Mouse (Mus musculus) kidney, adult 8-10 months (tissue): ENCODE measurements around the gene Tyrobp.

Experiments
- DNase-seq, 2 experiments: peaks; one replicate each; pipeline ENCODE4 v3.0.0; 2022

Gene Tyrobp

DNA sequence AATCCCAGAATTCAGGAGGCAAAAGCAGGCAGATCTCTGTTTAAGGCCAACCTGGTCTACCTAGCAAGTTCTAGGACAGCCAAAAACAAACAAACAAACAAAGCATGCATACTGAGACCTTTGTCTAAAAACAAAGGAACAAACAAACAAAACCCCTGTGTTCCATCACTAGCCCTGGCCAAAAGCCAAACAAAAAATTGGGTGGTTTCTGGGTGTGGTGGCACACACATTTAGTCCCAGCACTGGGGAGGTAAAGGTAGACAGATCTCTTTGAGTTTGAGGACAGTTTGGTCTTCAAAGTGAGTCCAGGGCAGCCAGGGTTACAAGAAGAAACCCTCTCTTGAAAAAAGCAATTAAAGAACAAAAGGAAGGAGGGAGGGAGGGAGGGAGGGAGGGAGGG lies 15.8 kb downstream of the Tyrobp start:
- DNase-seq, result no peak

DNA sequence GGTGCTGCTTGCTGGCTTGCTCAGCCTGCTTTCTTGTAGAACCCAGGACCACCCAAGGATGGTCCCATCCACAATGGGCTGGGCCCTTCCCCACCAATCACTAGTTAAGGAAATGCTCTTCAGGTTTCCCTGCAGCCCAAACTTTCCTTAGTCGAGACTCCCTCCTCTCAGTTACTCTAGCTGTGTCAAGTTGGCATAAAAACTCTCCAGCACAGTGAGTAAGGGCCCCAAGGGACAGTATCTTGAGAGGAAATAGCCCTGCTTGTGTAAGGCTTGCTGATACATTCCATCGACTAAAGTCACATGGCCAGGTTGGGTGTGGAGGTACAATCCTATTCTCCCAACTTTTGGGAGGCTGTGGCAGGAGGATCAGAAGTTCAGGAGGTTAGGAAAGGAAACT lies 16.6 kb downstream of the Tyrobp start:
- DNase-seq, result no peak

DNA sequence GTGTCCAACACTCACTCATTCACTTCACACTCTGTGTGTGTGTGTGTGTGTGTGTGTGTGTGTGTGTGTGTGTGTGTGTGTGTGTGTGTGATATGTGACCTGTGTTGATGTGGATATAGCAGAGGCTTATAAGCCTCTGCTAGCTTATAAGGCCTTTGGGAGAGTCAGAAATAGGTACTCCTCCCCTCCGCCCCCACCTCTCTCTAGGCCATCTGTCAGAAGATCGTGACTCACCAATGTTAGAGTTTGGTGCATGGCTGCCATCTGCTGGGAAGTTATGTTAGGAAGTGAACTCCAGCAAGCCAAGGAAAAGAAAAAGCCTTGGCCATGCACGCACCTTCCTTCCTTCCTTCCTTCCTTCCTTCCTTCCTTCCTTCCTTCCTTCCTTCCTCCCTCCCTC lies 18.2 kb downstream of the Tyrobp start:
- peak; percentile 33 to 69 for DNase-seq

DNA sequence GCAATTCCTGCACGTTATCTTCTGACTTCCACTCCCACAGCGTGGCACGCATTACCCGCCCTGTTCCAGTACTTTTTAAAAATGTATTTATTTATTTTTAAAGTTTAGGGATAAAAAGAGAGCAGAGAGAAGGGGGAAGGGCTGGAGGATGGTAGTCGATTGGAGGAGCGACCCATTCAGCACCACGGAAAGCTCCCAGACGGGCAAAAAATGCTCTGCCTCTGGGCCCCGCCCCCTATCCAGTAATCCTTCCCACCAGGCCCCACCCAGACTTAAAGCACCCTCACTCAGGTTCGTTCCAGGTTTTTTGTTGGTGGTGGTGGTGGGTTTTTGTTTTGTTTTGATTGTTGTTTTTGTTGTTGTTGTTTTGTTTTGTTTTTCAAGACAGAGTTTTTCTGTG lies 20.7 kb downstream of the Tyrobp start:
- DNase-seq, result peak; percentile 38 to 59

DNA sequence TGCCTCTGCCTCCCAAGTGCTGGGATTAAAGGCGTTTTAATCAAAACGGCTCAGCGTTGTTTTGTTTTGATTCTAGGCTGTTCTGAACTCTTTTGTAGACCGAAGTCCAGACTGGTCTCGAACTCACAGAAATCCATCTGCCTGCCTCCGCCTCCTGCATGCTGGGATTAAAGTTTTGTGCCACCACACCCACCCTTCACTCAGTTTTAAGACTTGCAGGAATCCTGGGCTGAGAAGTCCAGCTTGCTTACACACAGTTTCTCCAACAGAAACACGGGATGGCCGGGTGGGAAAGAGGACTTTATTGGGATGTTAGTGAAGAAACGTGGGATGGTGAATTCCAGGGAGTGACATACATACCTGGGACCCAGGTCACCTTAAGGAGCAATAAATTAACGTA lies 21.1 kb downstream of the Tyrobp start:
- DNase-seq, result no peak

DNA sequence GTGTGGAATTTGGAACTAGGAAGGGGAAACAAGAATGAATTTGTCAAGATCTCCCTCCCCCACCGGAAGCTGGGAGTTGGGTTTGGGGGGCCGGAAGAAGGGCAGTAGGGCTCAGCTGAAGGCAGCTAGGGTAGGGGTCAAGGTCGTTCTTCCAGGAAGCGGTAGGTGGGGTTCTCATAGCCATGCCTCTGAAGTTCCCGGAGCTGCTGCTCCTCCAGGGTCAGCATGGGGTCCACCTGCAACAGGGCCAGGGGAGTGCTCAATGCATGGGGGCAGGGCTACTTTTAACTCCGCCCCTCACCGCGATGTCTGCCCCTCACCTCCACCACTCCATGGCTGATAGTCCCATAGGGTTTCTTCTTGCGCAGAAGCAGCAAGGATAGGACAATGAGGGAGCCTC lies 21.6 kb downstream of the Tyrobp start:
- no peak for DNase-seq

DNA sequence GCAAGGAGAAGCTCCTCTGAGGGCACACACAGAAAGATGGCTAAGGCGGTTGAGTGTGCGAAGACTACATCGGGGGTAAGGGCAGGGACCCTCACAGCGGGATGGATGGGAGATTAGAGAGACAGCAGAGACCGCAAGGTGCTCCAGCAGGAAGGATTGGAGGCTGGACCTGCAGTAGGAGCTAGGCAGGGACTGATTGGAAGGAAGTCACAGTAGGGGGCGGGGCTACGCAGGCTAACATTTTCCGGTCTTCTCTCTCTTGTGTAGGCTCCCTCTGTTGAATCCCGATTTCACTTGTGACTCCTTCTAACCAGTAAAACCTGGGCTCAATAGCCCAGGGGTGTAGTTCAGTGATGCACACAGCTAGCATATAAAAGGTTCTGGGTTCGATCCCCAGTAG lies 23.3 kb downstream of the Tyrobp start:
- DNase-seq, result no peak

DNA sequence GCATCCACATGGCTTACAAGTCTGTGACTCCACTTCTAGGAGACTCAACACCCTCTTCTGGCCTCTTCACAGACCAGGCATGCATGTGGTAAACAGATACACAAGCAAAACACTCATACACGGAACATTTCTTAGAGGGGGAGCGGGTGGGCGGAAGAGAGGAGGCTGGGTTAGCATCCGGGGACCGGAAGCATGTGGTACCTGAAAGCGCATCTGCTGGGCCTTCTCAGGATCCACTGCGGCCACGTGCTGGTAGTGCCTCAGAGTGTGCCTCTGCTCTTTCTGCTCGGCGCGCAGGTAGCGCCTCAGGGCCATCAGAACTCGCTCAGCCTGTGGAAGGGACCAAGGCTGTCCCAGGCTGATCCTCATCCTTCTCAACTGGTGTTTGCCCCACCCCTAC lies 26.2 kb downstream of the Tyrobp start:
- no peak for DNase-seq

DNA sequence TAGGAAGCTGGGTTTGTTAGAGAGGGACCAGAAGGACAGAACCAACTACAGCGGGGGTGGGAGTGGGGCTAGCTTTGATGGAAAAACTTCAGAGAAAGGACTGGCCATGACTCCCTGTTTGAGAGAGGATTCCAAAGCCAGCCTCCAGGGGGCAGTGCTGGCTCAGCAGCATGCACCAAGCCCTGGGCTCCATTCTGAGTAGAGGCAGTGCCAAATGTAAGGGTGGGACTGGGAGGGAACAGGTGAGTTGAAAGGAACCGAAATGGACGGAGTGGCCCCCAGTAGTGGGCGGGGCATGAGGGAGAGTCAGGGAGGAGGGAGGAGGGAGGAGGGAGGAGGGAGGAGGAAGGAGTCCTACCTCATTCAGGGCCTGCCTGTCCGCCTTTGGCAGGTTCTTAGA lies 27.1 kb downstream of the Tyrobp start:
- DNase-seq, result peak in 1 of 2 experiments; percentile 32

DNA sequence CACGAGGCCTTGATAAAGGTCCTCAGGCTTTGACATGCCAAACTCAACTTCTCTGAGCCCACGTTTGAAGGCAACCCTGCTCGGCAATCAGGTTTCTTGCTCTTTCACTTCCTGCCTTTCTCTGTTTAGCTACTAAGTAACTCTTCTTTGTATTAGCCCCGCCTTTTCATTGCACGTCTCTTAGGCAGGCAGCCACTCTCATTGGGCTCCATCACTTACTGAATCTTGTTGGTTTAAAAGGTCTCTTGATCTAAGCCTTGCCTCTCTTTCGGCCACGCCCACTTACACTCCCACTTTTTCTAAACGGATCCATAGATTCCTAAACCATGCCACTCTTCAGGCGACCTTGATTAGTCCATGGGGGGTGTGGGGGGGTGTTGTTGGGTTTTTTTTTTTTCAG lies 30.1 kb downstream of the Tyrobp start:
- no peak for DNase-seq

DNA sequence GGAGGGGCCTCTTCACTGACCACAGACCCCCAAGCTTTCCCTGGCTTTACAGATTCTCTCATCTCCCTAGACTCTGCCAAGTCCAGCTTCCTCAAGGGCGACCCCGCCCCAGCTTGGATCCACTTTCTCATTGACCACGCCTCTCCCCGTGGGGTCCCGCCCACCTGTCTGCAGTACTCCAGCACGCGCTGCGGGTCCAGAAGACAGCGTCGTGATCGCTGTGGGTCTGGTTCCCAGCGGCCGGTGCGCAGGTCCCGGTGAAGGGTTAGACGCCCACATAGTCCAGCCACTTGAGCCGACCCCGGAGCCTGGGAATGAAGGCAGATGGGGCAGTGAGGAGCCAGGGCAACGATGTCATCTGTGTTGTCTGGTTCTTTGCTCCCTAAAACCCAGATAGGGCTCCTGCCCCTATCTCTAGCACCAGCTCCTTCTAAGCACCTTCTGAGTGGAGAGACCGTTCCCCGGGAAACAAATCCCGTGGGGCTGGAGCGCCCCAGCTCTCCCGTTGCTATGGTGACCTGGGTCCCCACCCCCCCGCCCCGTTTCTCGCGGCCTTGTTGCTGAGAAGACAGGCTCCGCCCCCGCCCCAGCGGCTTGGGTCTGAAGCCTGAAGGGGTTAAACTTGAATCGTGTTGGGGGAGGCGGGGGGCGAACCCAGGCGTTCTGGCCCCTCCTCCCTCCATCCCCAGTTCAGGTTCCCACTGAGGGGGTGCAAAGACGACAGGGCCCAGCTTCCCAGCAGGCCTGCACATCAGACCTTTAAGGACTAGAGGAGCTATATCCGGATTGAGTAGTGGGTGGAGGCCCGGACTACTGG lies 30.8 kb downstream of the Tyrobp start:
- DNase-seq, result no peak

DNA sequence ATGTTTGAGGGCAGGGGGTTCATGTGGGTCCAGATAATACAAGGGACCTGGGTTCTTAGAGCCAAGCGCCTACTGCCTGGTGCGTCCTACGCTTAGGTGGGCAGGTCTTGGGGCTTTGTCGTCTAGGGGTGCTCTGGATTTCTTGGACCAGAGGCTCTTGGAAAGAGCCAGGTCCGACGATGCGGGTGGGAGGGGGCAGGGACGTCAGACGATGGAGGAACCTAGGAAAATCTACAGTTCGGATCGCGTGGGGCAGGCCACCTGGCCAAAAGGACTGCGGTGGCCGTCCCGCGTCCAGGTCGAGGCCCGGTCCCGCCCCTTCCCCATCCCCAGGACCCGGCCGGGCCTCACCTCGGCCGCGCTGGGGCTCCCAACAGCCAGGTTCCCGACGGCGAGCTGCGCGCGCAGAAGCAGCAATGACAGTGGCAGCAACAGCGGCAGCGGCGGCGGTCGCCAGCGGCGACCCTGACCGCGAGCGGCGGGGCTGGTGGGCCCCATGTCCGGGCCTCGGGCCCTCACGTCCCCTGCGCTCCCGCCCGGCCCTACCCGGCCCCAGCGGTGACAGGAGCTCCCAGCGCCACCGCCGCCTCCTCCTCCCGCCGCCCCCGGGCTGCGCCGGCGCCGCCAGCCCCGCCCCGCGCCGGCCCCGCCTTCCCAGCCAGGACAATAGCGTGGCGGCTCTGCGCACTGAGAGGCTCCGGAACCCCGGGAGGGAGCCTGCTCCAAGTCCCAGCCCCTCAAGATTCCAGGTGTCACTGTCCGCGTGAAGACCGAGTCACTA lies 31.6 kb downstream of the Tyrobp start, which contains the start of gene Aplp1:
Gene Aplp1, minus strand, starts transcription at position 565 of the 781 bp plus-strand sequence.
- DNase-seq, result peak; percentile 22 to 41

DNA sequence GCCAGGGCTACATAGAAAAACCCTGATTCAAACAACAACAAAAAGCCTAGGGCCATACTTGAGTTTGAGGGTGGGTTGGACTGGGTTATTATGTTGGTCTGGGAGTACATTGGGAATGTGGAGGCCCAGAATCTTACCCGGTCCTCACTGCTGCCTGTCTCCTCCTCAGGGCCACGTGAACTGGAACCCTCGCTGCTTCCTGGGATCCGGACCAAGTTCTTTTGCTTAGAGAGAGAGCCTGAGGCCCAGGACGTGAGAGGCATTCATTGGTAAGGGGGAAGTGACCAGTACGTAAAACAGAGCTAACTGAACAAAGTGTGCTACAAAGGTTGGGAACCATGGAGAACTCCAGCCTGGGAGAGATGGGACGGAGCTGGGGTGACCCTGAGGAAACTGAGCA lies 36.7 kb downstream of the Tyrobp start:
- DNase-seq, result no peak

DNA sequence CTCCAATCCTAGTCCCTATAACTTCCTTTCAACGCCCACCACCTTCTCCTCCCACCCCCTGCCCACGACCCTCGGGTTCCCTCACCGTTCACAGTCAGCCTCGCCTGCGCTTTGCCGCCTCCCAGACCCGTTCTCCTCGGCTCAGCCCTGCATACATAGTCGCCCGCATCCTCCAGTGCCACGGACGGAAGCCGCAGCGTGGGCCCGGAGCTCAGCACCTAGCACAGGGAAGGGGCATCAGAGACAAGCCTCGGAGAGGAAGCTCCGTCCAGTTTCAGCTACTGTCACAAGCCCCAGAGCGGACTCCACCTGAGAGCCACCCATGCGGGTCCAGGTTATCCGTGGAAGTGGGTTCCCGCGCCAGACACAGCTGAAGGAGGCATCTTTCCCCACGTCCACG lies 39.8 kb downstream of the Tyrobp start:
- no peak for DNase-seq

DNA sequence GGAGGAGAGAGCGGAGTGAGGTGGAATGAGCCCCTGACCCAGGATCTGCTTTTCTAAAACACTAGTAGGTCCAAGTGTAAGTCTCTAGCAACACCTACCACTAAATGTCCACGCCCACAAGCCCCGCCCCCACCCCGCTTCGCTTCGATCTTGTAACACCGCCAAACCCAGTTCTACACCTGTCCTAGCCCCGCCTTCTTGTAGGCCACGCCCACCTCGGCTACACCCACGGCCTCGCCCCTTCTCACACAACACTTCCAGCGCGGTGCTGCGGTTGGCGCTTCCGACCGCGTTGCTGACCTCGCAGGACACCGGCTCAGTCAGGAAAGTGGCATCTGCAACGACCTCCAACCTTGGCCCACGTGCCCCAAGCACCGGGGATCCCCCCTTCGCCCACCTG lies 40.2 kb downstream of the Tyrobp start:
- DNase-seq, result peak; percentile 53 to 59

DNA sequence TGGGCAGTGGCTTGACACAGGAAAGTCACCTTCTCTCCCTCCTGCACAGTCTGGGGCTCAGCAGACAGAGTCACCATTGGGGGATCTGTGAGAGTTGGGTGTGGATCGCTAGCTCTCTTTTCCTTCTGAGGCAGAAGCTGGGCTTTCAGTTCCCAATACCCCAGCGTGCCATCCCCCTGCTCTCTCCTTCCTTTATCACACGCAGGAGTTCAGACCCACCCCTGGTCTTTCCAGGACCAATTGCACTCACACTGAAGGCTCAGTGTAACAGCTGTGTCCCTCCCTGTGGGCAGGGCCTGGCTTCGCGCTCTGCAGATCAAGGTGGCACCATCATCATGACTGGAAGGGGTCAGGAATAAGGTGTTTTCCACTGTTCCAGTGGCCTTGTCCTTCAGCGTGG lies 40.7 kb downstream of the Tyrobp start:
- DNase-seq, result no peak

DNA sequence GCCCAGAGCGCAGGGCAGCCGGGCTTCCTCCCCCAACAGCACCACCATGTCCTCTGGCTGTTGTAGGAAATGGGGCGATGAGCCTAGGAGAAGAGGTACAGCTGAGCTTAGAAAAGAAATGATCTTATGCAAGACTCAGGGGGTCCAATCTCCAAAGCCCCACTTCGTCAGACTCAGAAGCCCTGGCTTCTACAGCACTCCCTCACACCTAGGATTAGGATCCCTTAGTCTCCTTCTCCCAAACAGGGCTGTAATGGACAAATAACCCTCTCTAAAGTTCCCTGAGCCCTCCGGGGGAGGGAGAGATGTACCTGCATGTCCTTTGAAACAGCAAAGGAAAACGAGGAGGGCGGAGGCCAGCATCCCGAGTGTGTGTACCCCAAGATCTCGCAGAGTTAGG lies 42.9 kb downstream of the Tyrobp start:
- DNase-seq, result no peak

DNA sequence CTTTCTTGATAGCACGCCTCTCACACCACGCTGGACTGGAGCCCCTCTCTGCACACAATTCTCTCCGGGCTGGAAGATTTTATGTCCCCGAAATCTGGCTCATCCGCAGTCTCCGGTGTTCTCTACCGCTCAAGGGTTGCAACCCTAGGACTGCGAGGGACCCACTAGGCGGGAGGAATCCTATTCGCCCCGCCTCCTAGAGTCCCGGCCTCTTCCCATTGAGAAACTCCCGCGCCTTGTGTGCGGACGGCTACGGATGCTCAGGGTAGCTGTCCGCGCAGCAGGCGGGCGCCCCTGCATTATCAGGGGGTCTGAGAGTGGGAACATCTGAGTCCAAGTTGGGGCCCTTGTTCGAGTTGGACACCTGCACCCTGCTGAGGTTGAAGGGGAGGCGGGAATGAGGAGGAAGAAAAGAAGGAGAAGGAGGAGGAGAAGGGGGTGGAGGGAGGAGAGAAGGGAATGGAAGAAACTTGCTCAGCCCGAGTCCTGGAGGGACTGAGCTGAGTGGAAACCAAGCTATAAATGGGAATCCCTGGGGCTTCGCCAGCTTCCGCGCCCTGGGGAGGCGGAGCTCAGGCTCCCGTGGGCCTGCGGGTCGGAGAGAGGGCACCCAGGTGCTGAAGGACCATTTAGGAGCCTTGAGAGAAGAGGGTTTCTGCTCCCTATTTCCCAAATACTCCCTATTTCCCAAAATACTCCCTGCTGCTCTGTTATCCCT lies 43.5 kb downstream of the Tyrobp start:
- no peak for DNase-seq

DNA sequence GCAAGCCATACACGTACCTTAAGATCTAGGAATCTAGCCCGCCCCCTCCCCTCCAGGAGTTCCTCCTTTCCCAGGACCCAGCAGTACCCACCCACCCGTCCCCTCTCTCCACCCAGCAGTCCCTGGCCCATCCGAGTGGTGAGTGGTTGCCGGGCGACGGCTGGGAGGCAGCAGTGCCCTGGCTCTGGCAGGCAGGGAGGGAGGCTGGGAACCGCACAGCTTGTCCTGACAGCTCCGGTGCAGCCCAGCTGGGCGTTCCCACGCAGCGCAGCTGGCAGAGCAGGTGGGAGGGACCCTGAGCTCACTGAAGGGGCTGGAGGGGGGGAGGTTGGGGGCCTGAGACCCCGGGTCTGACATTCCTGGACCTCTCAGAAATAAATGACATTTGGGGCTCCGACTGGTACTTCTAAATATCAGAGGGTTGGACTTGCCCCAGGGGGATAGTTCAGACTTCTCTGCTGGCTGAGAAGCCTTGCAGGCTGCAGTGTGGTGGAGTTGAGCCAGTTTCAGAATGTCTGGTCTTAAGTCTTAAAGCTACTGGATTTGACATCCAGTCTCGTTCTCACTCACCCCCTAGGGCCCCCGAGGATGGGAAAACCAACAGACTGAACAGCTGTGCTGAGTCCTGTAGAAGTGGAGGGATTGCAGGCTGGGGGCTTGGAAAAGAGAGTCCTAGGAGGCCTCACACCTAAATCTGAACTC lies 44.2 kb downstream of the Tyrobp start, which contains the start of the genes Kirrel2 and Nphs1:
Gene Kirrel2, minus strand, starts transcription at position 62 of the 702 bp plus-strand sequence.
Gene Nphs1, plus strand, starts transcription at position 687 of the 702 bp plus-strand sequence.
- no peak for DNase-seq

DNA sequence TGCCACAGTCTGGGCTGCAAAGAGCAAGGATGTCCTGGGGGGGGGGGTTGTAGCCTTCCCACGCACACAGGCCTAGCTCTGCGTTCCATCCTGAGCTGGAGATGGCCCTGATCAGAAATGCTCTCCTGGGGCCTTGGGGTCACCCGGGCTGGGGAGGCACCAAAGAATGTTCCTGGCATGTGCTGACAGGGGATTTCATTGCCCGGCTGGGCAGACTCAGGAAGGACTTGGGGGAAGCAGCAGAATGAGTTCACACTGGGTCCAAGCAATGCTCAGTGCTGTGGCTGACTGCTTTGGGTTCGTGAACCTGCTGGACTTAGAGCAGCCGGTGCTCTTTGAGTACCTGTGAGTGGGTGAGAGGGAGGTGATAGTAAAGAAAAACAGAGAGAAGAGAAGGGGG lies 45.9 kb downstream of the Tyrobp start:
- no peak for DNase-seq

DNA sequence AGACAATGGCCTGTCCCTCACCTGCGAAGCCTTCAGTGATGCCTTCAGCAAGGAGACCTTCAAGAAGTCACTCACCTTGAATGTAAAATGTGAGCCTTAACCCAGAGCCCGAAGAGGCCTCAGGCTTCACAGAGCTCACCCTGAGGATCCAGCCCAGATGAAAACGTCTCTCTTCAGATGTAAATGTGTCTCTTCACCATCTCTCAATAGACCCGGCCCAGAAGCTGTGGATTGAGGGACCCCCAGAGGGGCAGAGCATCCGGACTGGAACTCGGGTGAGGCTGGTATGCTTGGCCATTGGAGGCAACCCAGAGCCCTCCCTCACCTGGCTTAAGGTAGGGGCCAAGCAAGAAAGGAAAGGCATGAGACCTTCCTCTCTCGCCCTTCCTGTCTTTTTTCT lies 50.0 kb downstream of the Tyrobp start:
- no peak for DNase-seq

DNA sequence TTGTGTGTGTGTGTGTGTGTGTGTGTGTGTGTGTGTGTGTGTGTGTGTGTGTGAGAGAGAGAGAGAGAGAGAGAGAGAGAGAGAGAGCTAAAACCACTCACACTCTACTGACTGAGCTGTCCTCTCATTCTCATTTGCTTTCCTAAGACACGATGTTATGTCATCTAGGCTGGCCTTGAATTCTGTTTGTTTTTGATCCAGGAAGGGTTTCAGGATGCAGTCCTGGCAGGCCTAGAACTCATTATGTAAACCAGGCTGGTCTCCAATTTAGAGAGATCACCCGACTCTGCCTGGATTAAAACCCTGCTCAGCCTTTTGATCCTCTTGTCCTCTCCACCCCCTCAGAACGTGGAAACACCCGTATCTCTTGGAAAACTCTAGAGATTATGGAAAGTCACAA lies 50.4 kb downstream of the Tyrobp start:
- no peak for DNase-seq

DNA sequence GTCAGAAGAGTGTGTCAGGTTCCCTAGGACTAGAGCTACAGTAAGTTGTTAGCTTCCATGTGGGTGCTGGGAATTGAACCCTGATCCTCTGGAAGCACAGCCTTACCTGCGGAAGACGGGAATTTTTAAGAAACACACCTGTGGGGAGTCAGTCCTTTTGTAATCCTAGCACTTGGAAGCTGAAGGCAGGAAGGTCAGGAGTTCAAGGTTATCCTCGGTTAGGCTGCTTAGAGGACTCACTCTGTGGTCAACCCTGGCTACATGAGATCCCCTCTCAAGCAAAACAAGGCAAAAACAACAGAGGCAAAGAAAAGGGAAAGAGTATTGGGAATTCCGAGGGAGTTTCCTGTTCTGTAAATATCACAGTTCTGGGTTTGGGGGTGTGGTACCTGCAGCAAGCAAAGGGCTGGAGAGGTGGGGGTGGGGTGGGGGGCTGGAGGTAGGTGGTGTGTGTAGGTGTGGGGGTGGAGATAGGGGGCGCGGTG lies 51.3 kb downstream of the Tyrobp start:
- DNase-seq, result no peak
